Mouse (Mus musculus) testis, adult 2 months (tissue): Measurements from ENCODE around the gene Pcsk7.

Experiments used
- CTCF ChIP-seq: fragments of 200-500 bp; IDR thresholded peaks from 2 replicates; pipeline ENCODE4 v1.5.1; 2012; ENCODE audit warnings: low read depth, mild to moderate bottlenecking, inconsistent platforms, low read length, moderate library complexity; ENCODE audit not compliant: control insufficient read depth, insufficient read depth, insufficient replicate concordance
- POLR2A ChIP-seq: fragments of 200-500 bp; IDR thresholded peaks from 2 replicates; pipeline ENCODE4 v1.6.1; 2012; ENCODE audit warnings: low read depth, mild to moderate bottlenecking, inconsistent platforms, low read length, moderate library complexity; ENCODE audit not compliant: control insufficient read depth

- TF ChIP-seq CTCF (no peak), POLR2A (no peak)
These were observed 36.0 kb upstream of the Pcsk7 start for GRCm38 (mm10) chr9:45870265-45870664.
